Mouse (Mus musculus): ENCODE measurements around the gene Igsf8. TPM values are rescaled to one million over a fixed set of nuclear protein-coding genes. Genes with fewer than 3 reads are reported as not detected.
A peak's percentile ranks its signal among the peaks of the same experiment; 100 is the strongest.

Igsf8 gene
- total and polyA plus RNA-seq, 3 experiments = 10.9 to 39.9 (median 13.5) TPM

DNA sequence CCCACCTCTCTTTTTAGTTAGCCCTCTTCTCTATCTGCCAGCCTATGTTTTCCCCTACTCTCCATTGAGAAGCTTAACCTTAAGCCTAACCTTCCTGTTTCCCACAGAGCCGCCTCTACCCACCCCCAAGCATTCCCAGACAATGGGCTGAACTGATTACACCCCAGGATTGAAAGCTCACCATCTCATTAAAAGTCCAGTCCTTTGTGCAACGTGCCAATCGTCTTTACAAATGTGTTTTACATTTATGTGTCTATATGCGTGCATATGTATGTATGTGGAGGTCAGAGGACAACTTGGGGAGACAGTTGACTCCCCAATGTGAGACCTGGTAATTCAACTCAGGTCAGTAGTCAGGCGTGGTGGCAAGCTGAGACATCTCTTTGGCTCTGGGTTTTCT lies 61.9 kb downstream of the Igsf8 start:
- Histone ChIP-seq H3K4me3 (no peak overlapping the region), H3K27me3 (ENCODE audit: control insufficient read depth, insufficient read depth, low read length) (peaks cover 7% of the 10 kb centered on the region; the same call in 1 of the 2 replicates), H3K36me3 (ENCODE audit: control insufficient read depth, insufficient read depth, low read length) (no peaks in the 10 kb centered on the region), H3K9ac (ENCODE audit: low read depth, low read length) (no peak overlapping the region), H3K4me1 (ENCODE audit: control insufficient read depth, insufficient read depth, low read length) (no peaks in the 10 kb centered on the region), H3K27ac (no peak overlapping the region), H3K79me2 (replicated peaks; ENCODE audit: control insufficient read depth, insufficient read depth, low read length) (no peaks in the 10 kb centered on the region)
- 57% methylated on average over 5 of the region's 5 CpGs for WGBS
- TF ChIP-seq POLR2A (IDR thresholded peaks at IDR 0.05; ENCODE audit: insufficient read depth, low read depth, low read length) (no peak), EP300 (IDR thresholded peaks at IDR 0.05; ENCODE audit: insufficient read depth, low read depth, low read length) (no peak), CTCF (IDR thresholded peaks at IDR 0.05) (no peak)
- intact Hi-C loops (cut with DNase I) = no loop called here
- DNase-seq = no peak

GRCm38 (mm10) chr1:172323801-172324359 lies 62.4 kb downstream of the Igsf8 start:
- WGBS = 70% methylated on average over 6 of the region's 6 CpGs
- Histone ChIP-seq H3K27ac (no peak overlapping the region), H3K36me3 (ENCODE audit: control insufficient read depth, insufficient read depth, low read length) (no peaks in the 10 kb centered on the region), H3K79me2 (replicated peaks; ENCODE audit: control insufficient read depth, insufficient read depth, low read length) (no peaks in the 10 kb centered on the region), H3K4me1 (ENCODE audit: control insufficient read depth, insufficient read depth, low read length) (no peaks in the 10 kb centered on the region), H3K27me3 (ENCODE audit: control insufficient read depth, insufficient read depth, low read length) (peaks cover 7% of the 10 kb centered on the region; the same call in 1 of the 2 replicates), H3K4me3 (no peak overlapping the region), H3K9ac (ENCODE audit: low read depth, low read length) (no peak overlapping the region)
- DNase-seq = no peak
- intact Hi-C loops (cut with DNase I) = loop anchor here (1.0 kb wide), 1 partner anchor 205 kb away; no protein-coding TSS in a partner anchor
- no peak for TF ChIP-seq CTCF (IDR thresholded peaks at IDR 0.05)
- TF ChIP-seq EP300 (IDR thresholded peaks at IDR 0.05; ENCODE audit: insufficient read depth, low read depth, low read length) = no peak
- TF ChIP-seq POLR2A (IDR thresholded peaks at IDR 0.05; ENCODE audit: insufficient read depth, low read depth, low read length) = no peak

DNA sequence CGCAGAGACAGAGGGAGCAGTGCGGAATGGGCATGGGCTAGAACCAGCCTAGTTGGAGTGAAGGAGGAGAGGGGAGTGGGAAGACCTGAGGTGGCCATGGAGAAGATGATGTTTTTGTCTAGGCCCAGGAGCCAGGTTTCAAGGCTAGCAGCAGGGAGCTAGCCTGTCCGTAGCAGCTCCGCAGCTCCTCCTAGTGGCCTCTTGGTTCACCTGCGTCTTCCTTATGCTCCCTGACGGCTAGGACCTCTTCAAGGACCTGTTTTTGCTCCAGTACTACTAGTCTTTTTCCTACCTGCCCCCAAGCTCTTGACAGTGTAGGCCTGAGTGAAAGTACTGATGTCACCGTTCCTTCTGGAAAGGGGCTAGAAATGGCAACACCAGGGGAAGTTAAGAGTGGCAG lies 63.3 kb downstream of the Igsf8 start:
- Histone ChIP-seq H3K27ac (no peak overlapping the region), H3K27me3 (ENCODE audit: control insufficient read depth, insufficient read depth, low read length) (peaks cover 11% of the 10 kb centered on the region; the same call in 1 of the 2 replicates), H3K4me3 (no peak overlapping the region), H3K4me1 (ENCODE audit: control insufficient read depth, insufficient read depth, low read length) (no peaks in the 10 kb centered on the region), H3K36me3 (ENCODE audit: control insufficient read depth, insufficient read depth, low read length) (no peaks in the 10 kb centered on the region), H3K79me2 (replicated peaks; ENCODE audit: control insufficient read depth, insufficient read depth, low read length) (no peaks in the 10 kb centered on the region), H3K9ac (ENCODE audit: low read depth, low read length) (no peak overlapping the region)
- TF ChIP-seq POLR2A (IDR thresholded peaks at IDR 0.05; ENCODE audit: insufficient read depth, low read depth, low read length) = no peak
- TF ChIP-seq EP300 (IDR thresholded peaks at IDR 0.05; ENCODE audit: insufficient read depth, low read depth, low read length) = 0 out of 2 replicates have a peak, but pooled peaks have one; percentile 42
- TF ChIP-seq CTCF (IDR thresholded peaks at IDR 0.05) = peak; percentile 96
- 24% methylated on average over 7 of the region's 7 CpGs for WGBS
- DNase-seq = peak; percentile 72 to 79
- intact Hi-C loops (cut with DNase I) = loop anchor here (1.0 kb wide), 1 partner anchor 205 kb away; no protein-coding TSS in a partner anchor

GRCm38 (mm10) chr1:172325680-172326535 lies 64.5 kb downstream of the Igsf8 start:
- Histone ChIP-seq H3K27ac (no peak overlapping the region), H3K9ac (ENCODE audit: low read depth, low read length) (peak overlapping the region; percentile 47), H3K4me3 (peak overlapping the region; percentile 41), H3K36me3 (ENCODE audit: control insufficient read depth, insufficient read depth, low read length) (no peaks in the 10 kb centered on the region), H3K79me2 (replicated peaks; ENCODE audit: control insufficient read depth, insufficient read depth, low read length) (no peaks in the 10 kb centered on the region), H3K27me3 (ENCODE audit: control insufficient read depth, insufficient read depth, low read length) (peaks cover 11% of the 10 kb centered on the region; the same call in 1 of the 2 replicates), H3K4me1 (ENCODE audit: control insufficient read depth, insufficient read depth, low read length) (no peaks in the 10 kb centered on the region)
- TF ChIP-seq CTCF (IDR thresholded peaks at IDR 0.05) (peak; percentile 74), EP300 (IDR thresholded peaks at IDR 0.05; ENCODE audit: insufficient read depth, low read depth, low read length) (no peak)
- WGBS = 16% methylated on average over 94 of the region's 94 CpGs
- DNase-seq = peak; percentile 69 to 75
- intact Hi-C loops (cut with DNase I) = no loop called here

GRCm38 (mm10) chr1:172326684-172327083 lies 65.2 kb downstream of the Igsf8 start:
- intact Hi-C loops (cut with DNase I) = no loop called here
- H3K4me3 ChIP-seq = no peak overlapping the region
- H3K79me2 ChIP-seq (replicated peaks; ENCODE audit: control insufficient read depth, insufficient read depth, low read length) = no peaks in the 10 kb centered on the region
- TF ChIP-seq POLR2A (IDR thresholded peaks at IDR 0.05; ENCODE audit: insufficient read depth, low read depth, low read length) (no peak), EP300 (IDR thresholded peaks at IDR 0.05; ENCODE audit: insufficient read depth, low read depth, low read length) (no peak), CTCF (IDR thresholded peaks at IDR 0.05) (no peak)
- H3K4me1 ChIP-seq (ENCODE audit: control insufficient read depth, insufficient read depth, low read length) = no peaks in the 10 kb centered on the region
- no peaks in the 10 kb centered on the region for H3K36me3 ChIP-seq (ENCODE audit: control insufficient read depth, insufficient read depth, low read length)
- DNase-seq = no peak
- no peak overlapping the region for H3K9ac ChIP-seq (ENCODE audit: low read depth, low read length)
- H3K27me3 ChIP-seq (ENCODE audit: control insufficient read depth, insufficient read depth, low read length) = peaks cover 11% of the 10 kb centered on the region; the same call in 1 of the 2 replicates
- 51% methylated on average over 11 of the region's 11 CpGs for WGBS
- no peak overlapping the region for H3K27ac ChIP-seq
